Mouse (Mus musculus): ENCODE data around the gene Gulp1.

GRCm38 (mm10) chr1:44720785-44721410 lies 169.6 kb downstream of the Gulp1 start:
- TF ChIP-seq POLR2A (IDR thresholded peaks at IDR 0.05; ENCODE audit: control insufficient read depth, extremely low read depth, insufficient read depth, low read length, poor library complexity) (no peak), CTCF (IDR thresholded peaks at IDR 0.05; ENCODE audit: borderline replicate concordance, control insufficient read depth, extremely low read depth, insufficient read depth, low read length, poor library complexity) (no peak)
